Mouse (Mus musculus): Measurements from ENCODE around the gene Gkn3.

DNA sequence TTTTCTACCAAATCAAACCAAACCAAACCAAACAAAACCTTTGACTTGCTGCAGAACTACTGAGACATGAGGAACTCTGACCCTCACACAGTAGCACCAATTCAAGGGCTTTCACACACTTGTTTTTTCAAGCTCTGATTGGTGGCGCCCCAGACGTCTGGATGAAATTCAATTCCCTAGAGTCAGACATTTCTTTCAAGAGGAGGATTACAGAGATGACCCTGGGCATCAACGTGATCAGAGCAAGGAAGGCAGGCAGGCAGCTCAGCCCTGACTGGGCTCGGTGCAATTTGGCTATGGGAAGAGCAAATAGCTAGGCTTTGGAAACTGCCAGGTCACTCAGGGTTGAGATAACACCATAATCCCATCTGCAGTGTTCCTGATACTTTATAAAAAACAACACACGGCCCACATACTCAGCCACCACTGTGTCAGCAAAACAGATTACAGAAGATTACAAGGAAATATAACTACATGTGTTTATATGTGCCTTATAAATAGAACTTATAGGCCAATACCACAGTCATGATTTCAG lies 787 bp upstream of the Gkn3 start:
- TF ChIP-seq EP300 (IDR thresholded peaks at IDR 0.05): no peak
- no peak for TF ChIP-seq CTCF (IDR thresholded peaks at IDR 0.05)

Measured in lung, postnatal 0 days (tissue).